Mouse (Mus musculus): Measurements from ENCODE around the gene Cacng8.

GRCm38 (mm10) chr7:3369189-3369588 is 21.3 kb upstream of the Cacng8 start:
- TF ChIP-seq CTCF (IDR thresholded peaks at IDR 0.05; ENCODE audit: borderline replicate concordance, control insufficient read depth, extremely low read depth, insufficient read depth, low read length, poor library complexity) (no peak), POLR2A (IDR thresholded peaks at IDR 0.05; ENCODE audit: control insufficient read depth, extremely low read depth, insufficient read depth, low read length, poor library complexity) (no peak)

Data from thymus, adult 2 months (tissue).